Mouse (Mus musculus) intestine, postnatal 0 days (tissue): ENCODE results near the gene Map7d1. TPM values are rescaled to one million over a fixed set of nuclear protein-coding genes. Genes with fewer than 3 reads are reported as not detected.
A peak's percentile ranks its signal among the peaks of the same experiment; 100 is the strongest.

Experiments used
- ATAC-seq: fragments of 200-750 bp; cut with Nextera tagmentation; 2 replicates; pipeline ENCODE4 v1.8.0; 2017; ENCODE audit warnings: mild to moderate bottlenecking, moderate TSS enrichment, moderate library complexity
- H3K27ac ChIP-seq: fragments of 300-500 bp; sonication (generic); 2 replicates; pipeline ENCODE4 v1.5.1; 2014; ENCODE audit warnings: mild to moderate bottlenecking, low read depth, low read length, moderate library complexity
- H3K27me3 ChIP-seq: fragments of 300-500 bp; sonication (generic); replicated peaks from 2 replicates; pipeline ENCODE4 v1.6.1; 2014; ENCODE audit warnings: low read length, mixed read lengths; ENCODE audit not compliant: control insufficient read depth, insufficient read depth
- H3K36me3 ChIP-seq: fragments of 300-500 bp; sonication (generic); 2 replicates; pipeline ENCODE4 v1.6.1; 2014; ENCODE audit warnings: mild to moderate bottlenecking, moderate library complexity; ENCODE audit not compliant: control insufficient read depth, insufficient read depth
- H3K4me1 ChIP-seq: fragments of 300-500 bp; sonication (generic); replicated peaks from 2 replicates; pipeline ENCODE4 v1.6.1; 2014; ENCODE audit warnings: antibody characterized with exemption, low read length, mixed read lengths; ENCODE audit not compliant: control insufficient read depth, insufficient read depth
- H3K4me2 ChIP-seq: fragments of 300-500 bp; sonication (generic); replicated peaks from 2 replicates; pipeline ENCODE4 v1.6.1; 2014; ENCODE audit warnings: low read depth, mild to moderate bottlenecking, moderate library complexity
- H3K4me3 ChIP-seq: fragments of 300-500 bp; sonication (generic); 2 replicates; pipeline ENCODE4 v1.5.1; 2014; ENCODE audit warnings: low read depth, low read length
- H3K9ac ChIP-seq: fragments of 300-500 bp; sonication (generic); 2 replicates; pipeline ENCODE4 v1.6.1; 2014; ENCODE audit warnings: mild to moderate bottlenecking, low read depth, low read length
- H3K9me3 ChIP-seq: fragments of 300-500 bp; sonication (generic); 2 replicates; pipeline ENCODE4 v1.6.1; 2016; ENCODE audit warnings: mixed run types; ENCODE audit not compliant: control insufficient read depth
- CTCF ChIP-seq: sonication (generic); IDR thresholded peaks from 2 replicates; pipeline ENCODE4 v1.5.1; 2016; ENCODE audit warnings: low read depth, mild to moderate bottlenecking, control low read depth, antibody characterized with exemption, moderate library complexity
- WGBS: fragments of 180-500 bp; shearing (Covaris S2); extraction: QIAGEN DNeasy Blood & Tissue Kit; methylation state at CpG from one replicate; pipeline ENCODE4 v1.1.7; 2014; 5-methylcytosine and 5-hydroxymethylcytosine counted together
- polyA plus RNA-seq: library from polyadenylated mRNA; unstranded; fragments of >200 nt; fragmentation: Nextera tagmentation; extraction: Ambion mirVana; gene quantifications from 2 replicates; pipeline ENCODE4 v1.2.1, GENCODE M21; 2015

Map7d1 gene
- polyA plus RNA-seq, 1 experiment from 2014 or later, result 12.2 TPM

DNA sequence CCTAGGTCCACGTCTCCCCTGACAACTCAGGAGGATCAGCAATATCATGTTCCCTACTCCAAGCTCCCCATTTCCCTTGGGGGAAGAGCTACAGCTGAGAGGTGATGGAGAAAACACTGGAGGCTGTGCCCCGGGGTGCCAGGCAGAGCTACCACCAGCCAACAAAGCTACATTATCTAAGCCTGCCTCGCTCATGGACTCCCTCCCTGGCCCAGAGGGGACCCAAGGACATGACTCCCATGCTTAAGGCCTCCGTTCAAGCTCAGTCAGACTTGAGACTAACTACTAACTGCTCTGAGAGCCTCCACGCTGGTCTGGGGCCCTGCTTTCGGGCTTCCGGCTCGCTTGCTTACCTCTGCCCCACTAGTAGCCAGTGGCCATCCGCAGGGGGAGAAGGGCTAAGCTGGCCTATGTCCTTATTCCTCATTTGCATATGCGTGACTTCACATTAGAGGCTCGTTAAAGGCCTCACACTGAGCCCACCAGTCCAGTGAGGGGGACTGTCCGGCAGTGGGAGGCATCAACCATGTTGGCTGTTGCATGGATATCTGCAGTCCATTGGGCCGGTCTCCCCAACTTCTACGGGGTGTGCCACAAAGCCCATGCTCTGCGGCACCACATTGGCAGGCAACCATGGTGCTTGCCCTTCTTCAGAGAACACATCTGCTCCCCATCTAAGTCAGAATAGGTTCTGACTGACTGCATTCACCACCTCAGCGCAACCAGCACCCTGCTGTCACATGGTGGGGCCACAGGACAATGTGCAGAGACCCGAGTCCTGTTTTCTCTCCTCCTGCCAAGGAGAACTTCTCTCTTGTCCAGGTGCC, 3.5 kb downstream of the Map7d1 start:
- no peak for TF ChIP-seq CTCF
- H3K36me3 ChIP-seq, result no peaks in the 10 kb centered on the region; the same call in 1 of the 2 replicates
- 0 out of 2 replicates have a peak overlapping the region, but pooled peaks have one; percentile 41 for H3K27ac ChIP-seq
- H3K9ac ChIP-seq, result no peak overlapping the region
- no peak for ATAC-seq
- H3K4me1 ChIP-seq, result no peaks in the 10 kb centered on the region
- H3K4me2 ChIP-seq, result no peak overlapping the region; the same call in 1 of the 2 replicates
- H3K4me3 ChIP-seq, result no peak overlapping the region
- 85% methylated on average over 17 of the region's 17 CpGs for WGBS
- no peaks in the 10 kb centered on the region for H3K9me3 ChIP-seq
- no peaks in the 10 kb centered on the region for H3K27me3 ChIP-seq

DNA sequence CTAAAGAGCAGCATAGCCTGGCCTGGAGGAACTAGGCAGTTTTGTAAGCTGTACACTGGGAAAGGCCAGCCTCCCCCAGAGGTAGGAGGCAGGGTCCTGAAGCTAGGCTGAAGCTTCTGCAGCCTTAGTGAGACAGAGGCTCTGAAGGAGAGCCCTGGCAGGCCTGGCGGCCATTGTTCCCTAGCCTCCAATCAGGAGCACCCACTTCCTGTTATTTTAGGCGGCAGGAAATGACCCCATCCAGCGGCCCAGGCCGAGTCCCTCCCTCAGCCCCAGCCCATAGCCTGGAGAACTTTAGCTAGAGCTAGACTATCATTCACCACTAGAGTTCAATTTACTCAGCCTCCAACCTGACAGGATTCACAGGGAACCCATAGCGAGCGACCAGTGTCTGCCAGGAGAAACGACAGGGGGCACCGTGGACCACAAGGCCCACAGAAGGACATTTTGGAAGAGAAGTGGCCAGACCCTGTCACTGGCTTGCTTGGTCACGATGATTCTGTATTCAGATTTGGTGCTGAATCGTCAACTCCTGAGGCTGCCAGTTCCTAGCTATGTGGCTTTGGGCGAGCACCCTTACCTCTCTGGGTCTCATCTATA, 4.4 kb downstream of the Map7d1 start:
- Histone ChIP-seq H3K4me1 (no peaks in the 10 kb centered on the region), H3K27me3 (no peaks in the 10 kb centered on the region), H3K27ac (peak overlapping the region; percentile 46; the same call in 1 of the 2 replicates), H3K4me2 (no peak overlapping the region; the same call in 1 of the 2 replicates), H3K9ac (no peak overlapping the region), H3K9me3 (no peaks in the 10 kb centered on the region), H3K36me3 (no peaks in the 10 kb centered on the region; the same call in 1 of the 2 replicates), H3K4me3 (no peak overlapping the region)
- no peak for ATAC-seq
- 67% methylated on average over 11 of the region's 11 CpGs for WGBS
- TF ChIP-seq CTCF, result peak; percentile 20; the same call in 1 of the 2 replicates

DNA sequence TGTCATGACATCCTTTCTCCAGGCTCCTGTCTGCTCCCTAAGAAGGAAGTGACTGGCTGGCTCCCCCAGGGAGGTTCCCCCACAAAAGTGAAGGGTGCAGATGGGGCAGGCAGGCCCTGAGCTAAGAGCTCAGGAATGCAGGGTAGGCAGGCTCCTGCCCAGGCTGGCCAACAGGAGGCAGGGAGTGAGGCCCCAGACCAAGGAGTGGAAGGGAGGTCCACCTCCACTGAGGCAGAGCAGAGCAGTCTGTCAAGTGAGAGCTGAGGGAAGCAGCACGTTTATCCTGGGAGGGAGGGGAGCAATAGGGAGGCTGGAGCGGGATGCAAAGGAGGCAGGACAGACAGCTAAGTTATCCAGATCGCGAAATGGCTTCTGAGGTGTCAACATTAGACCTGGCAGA, 5.5 kb downstream of the Map7d1 start:
- H3K9me3 ChIP-seq, result no peaks in the 10 kb centered on the region
- TF ChIP-seq CTCF, result peak; percentile 17; the same call in 1 of the 2 replicates
- H3K36me3 ChIP-seq, result no peaks in the 10 kb centered on the region; the same call in 1 of the 2 replicates
- 45% methylated on average over 4 of the region's 4 CpGs for WGBS
- H3K4me1 ChIP-seq, result no peaks in the 10 kb centered on the region
- no peak overlapping the region for H3K9ac ChIP-seq
- H3K4me2 ChIP-seq, result no peak overlapping the region
- ATAC-seq, result no peak
- no peak overlapping the region for H3K27ac ChIP-seq
- H3K4me3 ChIP-seq, result no peak overlapping the region
- H3K27me3 ChIP-seq, result no peaks in the 10 kb centered on the region

DNA sequence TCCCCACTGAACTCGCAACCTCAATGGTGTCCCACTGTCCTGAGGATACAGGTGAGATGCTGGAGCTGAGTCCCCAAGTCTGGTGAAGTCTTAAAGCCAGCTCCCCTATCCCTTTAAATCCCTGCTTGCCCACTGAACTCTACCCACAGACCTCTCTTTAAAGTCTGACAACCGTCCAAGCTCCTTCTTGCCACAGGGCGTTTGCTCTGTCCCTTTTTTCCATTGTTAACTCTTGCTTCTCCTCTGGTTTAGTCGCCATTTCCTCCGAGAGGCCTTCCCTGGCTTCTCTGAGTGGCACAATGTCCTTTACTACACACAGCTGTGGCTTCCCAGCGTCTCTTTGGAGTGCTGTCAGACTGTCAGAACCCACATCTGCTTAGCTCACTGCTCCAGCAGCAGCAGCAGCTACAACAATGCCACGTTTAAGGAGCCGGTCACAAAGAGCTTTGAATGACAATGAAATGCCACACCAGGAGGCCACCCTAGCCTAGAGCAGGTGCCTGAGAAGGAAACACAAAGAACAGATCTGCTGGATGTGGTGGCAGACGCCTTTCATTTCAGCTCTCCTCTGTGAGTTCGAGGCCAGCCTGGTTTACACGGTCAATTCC, 7.8 kb downstream of the Map7d1 start:
- Histone ChIP-seq H3K27ac (no peak overlapping the region), H3K27me3 (no peaks in the 10 kb centered on the region), H3K9ac (no peak overlapping the region), H3K36me3 (no peaks in the 10 kb centered on the region; the same call in 1 of the 2 replicates), H3K4me3 (no peak overlapping the region), H3K4me1 (no peaks in the 10 kb centered on the region), H3K9me3 (no peaks in the 10 kb centered on the region), H3K4me2 (no peak overlapping the region)
- 47% methylated on average over 11 of the region's 11 CpGs for WGBS
- TF ChIP-seq CTCF, result no peak
- no peak for ATAC-seq

DNA sequence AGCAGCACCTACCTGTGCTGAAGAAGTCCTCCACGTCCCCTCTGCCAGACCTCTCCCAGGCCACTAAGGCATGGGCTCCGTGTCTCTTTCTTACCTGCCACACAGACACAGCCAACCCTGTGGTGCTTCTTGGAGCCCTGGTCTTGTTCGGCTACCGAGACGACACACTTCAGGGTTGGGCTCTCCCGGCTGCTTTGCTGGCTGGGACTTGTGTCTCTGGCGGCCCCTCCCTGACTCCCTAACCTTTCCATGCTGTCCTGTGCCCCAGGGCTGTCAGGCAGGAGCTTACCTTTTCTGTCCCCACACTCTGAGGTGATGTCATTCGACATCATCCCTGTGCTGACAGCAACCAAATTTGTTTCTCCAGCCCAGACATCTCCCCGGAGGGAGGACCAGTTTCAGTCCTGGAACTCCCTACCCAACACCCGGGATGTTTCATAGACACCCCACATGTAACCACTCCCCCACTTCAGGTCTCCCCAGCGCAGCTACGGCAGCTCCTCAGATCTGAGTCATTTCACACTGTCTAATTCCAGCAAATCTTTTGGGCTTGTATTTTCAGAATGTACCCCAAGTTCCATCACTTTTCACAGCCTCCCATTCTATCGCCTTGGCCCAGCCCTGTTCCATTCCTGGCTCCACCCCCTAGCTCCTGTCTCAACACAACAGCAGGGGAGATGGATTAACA, 9.8 kb downstream of the Map7d1 start:
- ATAC-seq, result no peak
- 84% methylated on average over 13 of the region's 13 CpGs for WGBS
- Histone ChIP-seq H3K27ac (no peak overlapping the region), H3K4me1 (no peaks in the 10 kb centered on the region), H3K27me3 (no peaks in the 10 kb centered on the region), H3K9ac (no peak overlapping the region), H3K9me3 (no peaks in the 10 kb centered on the region), H3K4me3 (no peak overlapping the region), H3K4me2 (no peak overlapping the region), H3K36me3 (peaks cover 8% of the 10 kb centered on the region)
- no peak for TF ChIP-seq CTCF

DNA sequence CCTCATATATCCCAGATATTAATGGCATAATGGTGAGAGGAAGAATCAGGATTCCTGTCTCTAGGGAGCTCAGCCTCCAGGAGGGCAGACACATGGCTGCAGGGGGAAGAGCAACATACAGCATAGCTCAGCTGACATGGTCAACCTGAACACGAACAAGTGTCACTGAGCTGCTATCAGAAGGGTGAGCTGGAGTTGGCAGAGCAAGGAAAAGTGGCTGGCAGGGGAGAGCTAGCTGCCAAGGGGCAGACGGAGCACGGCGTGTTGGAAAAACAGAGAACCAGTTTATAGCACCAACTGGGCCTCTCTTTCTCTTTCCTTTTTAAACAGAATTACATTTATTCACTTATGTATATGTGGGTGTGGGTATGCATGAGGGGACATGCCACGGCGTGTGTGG, 13.6 kb downstream of the Map7d1 start:
- H3K9ac ChIP-seq, result no peak overlapping the region; the same call in 1 of the 2 replicates
- ATAC-seq, result no peak
- H3K4me3 ChIP-seq, result no peak overlapping the region
- 95% methylated on average over 6 of the region's 6 CpGs for WGBS
- H3K36me3 ChIP-seq, result peaks cover 39% of the 10 kb centered on the region
- no peak for TF ChIP-seq CTCF
- H3K9me3 ChIP-seq, result no peaks in the 10 kb centered on the region
- no peak overlapping the region for H3K4me2 ChIP-seq
- no peaks in the 10 kb centered on the region for H3K27me3 ChIP-seq
- H3K4me1 ChIP-seq, result no peaks in the 10 kb centered on the region
- H3K27ac ChIP-seq, result no peak overlapping the region
